Comparison of ENCODE assay signal across 12 mouse cellular contexts in genomic region chr19:20529921-20530696, GRCm38 (mm10). TPM values are rescaled to one million over a fixed set of nuclear protein-coding genes. Genes with fewer than 3 reads are reported as not detected.
DNase-seq lines count a peak whose midpoint lies in the region; ATAC-seq and TF ChIP-seq lines count a peak whose summit lies in the region.
"Had no signal": no experiment of that assay in that cellular context is flagged by ENCODE, and none has a peak within 500 bp of the region (broad histone marks: within the 10 kb centered on the region; RNA-seq: fewer than 3 reads in every experiment).

No protein-coding gene starts in this region.

- H3K9ac ChIP-seq in kidney, embryonic 14.5 days (ENCODE audit: low read depth, low read length): no peak overlapping the region
- H3K9ac ChIP-seq: hindbrain, embryonic 14.5 days; limb, embryonic 12.5 days had no signal

- WGBS in kidney, embryonic 14.5 days: 90% methylated on average over 1 of the region's 1 CpGs

- TF ChIP-seq CTCF in Patski (IDR thresholded peaks at IDR 0.05): no peak

- no peaks in the 10 kb centered on the region for H3K27me3 ChIP-seq in kidney, embryonic 14.5 days (ENCODE audit: control insufficient read depth, insufficient read depth, low read length)
- no peaks in the 10 kb centered on the region for H3K27me3 ChIP-seq in Patski
- H3K27me3 ChIP-seq: limb, embryonic 12.5 days had no signal

- CTCF ChIA-PET in Patski (lab: Charles Lee): interaction anchor here (1.0 to 1.6 kb wide), 4 partner anchors 10 to 18 kb away, joined by 3 to 5 read pairs (median 4); no protein-coding TSS in a partner anchor

- no peaks in the 10 kb centered on the region for H3K9me3 ChIP-seq in kidney, embryonic 14.5 days (ENCODE audit: control insufficient read depth, low read length)
- H3K9me3 ChIP-seq: limb, embryonic 12.5 days had no signal

- in situ Hi-C loops in Patski (cut with MboI; ENCODE audit: low pct_unique_long_range_greater_than_20kb): no loop called here

- no peaks in the 10 kb centered on the region for H3K4me1 ChIP-seq in kidney, embryonic 14.5 days (ENCODE audit: control insufficient read depth, insufficient read depth, low read length)
- H3K4me1 ChIP-seq: limb, embryonic 12.5 days had no signal

- H3K36me3 ChIP-seq in kidney, embryonic 14.5 days (ENCODE audit: control insufficient read depth, insufficient read depth, low read length): no peaks in the 10 kb centered on the region
- H3K36me3 ChIP-seq: limb, embryonic 12.5 days had no signal

- POLR2A ChIA-PET in Patski (lab: Charles Lee): interaction anchor here (1.1 kb wide), 1 partner anchor 18 kb away, joined by 4 read pairs; no protein-coding TSS in a partner anchor

- ATAC-seq in kidney, embryonic 14.5 days (ENCODE audit: low FRiP score, low TSS enrichment): no peak
- peak; percentile 91 for ATAC-seq in Patski
- ATAC-seq in megakaryocyte-erythroid progenitor cell, adult 5-6 weeks (replicated peaks; ENCODE audit: low FRiP score, low TSS enrichment, poor library complexity, severe bottlenecking): no peak
- ATAC-seq: activated CD4-positive, CD25-positive, alpha-beta regulatory T cell, adult 4 months had no signal

- H3K4me2 ChIP-seq in kidney, embryonic 14.5 days (replicated peaks; ENCODE audit: low read depth, low read length): no peak overlapping the region
- H3K4me2 ChIP-seq: hindbrain, embryonic 14.5 days; limb, embryonic 12.5 days had no signal

- H3K4me3 ChIP-seq in kidney, embryonic 14.5 days (ENCODE audit: low read length): no peak overlapping the region
- H3K4me3 ChIP-seq: erythroblast, embryonic 14.5 days; limb, embryonic 12.5 days had no signal

- H3K27ac ChIP-seq in kidney, embryonic 14.5 days (ENCODE audit: low read depth, low read length): no peak overlapping the region
- H3K27ac ChIP-seq: hindbrain, embryonic 14.5 days; limb, embryonic 12.5 days had no signal

- DNase-seq in kidney, adult 11 months: peak; percentile 64
- peak; percentile 66 for DNase-seq in Muller cell, postnatal 12 days (ENCODE audit: inconsistent ontology term)
- peak; percentile 59 for DNase-seq in Patski (ENCODE audit: low read depth, low spot score)
- peak; percentile 18 for DNase-seq in kidney, postnatal 10 days
- DNase-seq in left cerebral cortex, adult 8-10 months (ENCODE audit: low spot score in 2 of 2): no peak
- DNase-seq: gastrocnemius, postnatal 14 days had no signal

RNA-seq across cellular contexts. Expression of gene Aldh1a1, which starts 37.6 kb away (rescaled TPM):
- 3.2 and 3.8 TPM in 2 replicates for polyA plus RNA-seq in kidney, embryonic 14.5 days (2014; fragmentation: Nextera tagmentation; extraction: Ambion mirVana)
- 80.5 TPM for polyA plus RNA-seq in Patski (2021)
- 10 to 100 TPM; 42.2 to 57.1 (median 47.7) TPM for total RNA-seq in left cerebral cortex, adult 8-10 months (2022)
- total RNA-seq in megakaryocyte-erythroid progenitor cell, adult 5-6 weeks (2014; fragmentation: Nextera tagmentation): 60.8 and 69.0 TPM in 2 replicates
- total RNA-seq in megakaryocyte-erythroid progenitor cell, adult 5-6 weeks (2017): 133 and 184 TPM in 2 replicates
- polyA plus RNA-seq: erythroblast, embryonic 14.5 days; limb, embryonic 12.5 days had no signal

Comparison
In these comparisons a context has a peak if more than half of its experiments do, and no peak if none do; other contexts are left out.
1. DNase-seq: peak in kidney, adult 11 months (single experiment), Muller cell, postnatal 12 days (single experiment), Patski (single experiment) and kidney, postnatal 10 days (single experiment); none in left cerebral cortex, adult 8-10 months (0 of 2).